Mouse (Mus musculus) midbrain, embryonic 13.5 days (tissue): Measurements from ENCODE around the gene Nexn. TPM values are rescaled to one million over a fixed set of nuclear protein-coding genes. Genes with fewer than 3 reads are reported as not detected.

Experiments used
- ATAC-seq: fragments of 200-750 bp; cut with Nextera tagmentation; 2 replicates; pipeline ENCODE4 v1.8.0; 2017; ENCODE audit warnings: mild to moderate bottlenecking, moderate TSS enrichment, moderate library complexity
- H3K27ac ChIP-seq: fragments of 300-500 bp; sonication (generic); 2 replicates; pipeline ENCODE4 v1.5.1; 2015; ENCODE audit warnings: inconsistent platforms, mild to moderate bottlenecking, moderate library complexity
- H3K27me3 ChIP-seq: fragments of 300-500 bp; sonication (generic); 2 replicates; pipeline ENCODE4 v1.6.1; 2015; ENCODE audit warnings: mild to moderate bottlenecking, inconsistent platforms
- H3K36me3 ChIP-seq: fragments of 300-500 bp; sonication (generic); 2 replicates; pipeline ENCODE4 v1.6.1; 2015; ENCODE audit warnings: mild to moderate bottlenecking, inconsistent platforms
- H3K4me1 ChIP-seq: fragments of 300-500 bp; sonication (generic); replicated peaks from 2 replicates; pipeline ENCODE4 v1.6.1; 2015; ENCODE audit warnings: inconsistent platforms
- H3K4me2 ChIP-seq: fragments of 300-500 bp; sonication (generic); replicated peaks from 2 replicates; pipeline ENCODE4 v1.6.1; 2015; ENCODE audit warnings: moderate library complexity, mild to moderate bottlenecking, inconsistent platforms
- H3K4me3 ChIP-seq: fragments of 300-500 bp; sonication (generic); replicated peaks from 2 replicates; pipeline ENCODE4 v1.5.1; 2015; ENCODE audit warnings: mild to moderate bottlenecking, inconsistent platforms
- H3K9ac ChIP-seq: fragments of 300-500 bp; sonication (generic); replicated peaks from 2 replicates; pipeline ENCODE4 v1.6.1; 2015; ENCODE audit warnings: mild to moderate bottlenecking, inconsistent platforms
- H3K9me3 ChIP-seq: fragments of 300-500 bp; sonication (generic); 2 replicates; pipeline ENCODE4 v1.6.1; 2016; ENCODE audit warnings: mild to moderate bottlenecking, inconsistent platforms
- WGBS: fragments of 180-500 bp; shearing (Covaris S2); methylation state at CpG from one replicate; pipeline ENCODE4 v1.1.7; 2015; 5-methylcytosine and 5-hydroxymethylcytosine counted together
- polyA plus RNA-seq: library from polyadenylated mRNA; unstranded; fragments of >200 nt; fragmentation: Nextera tagmentation; extraction: Ambion mirVana; gene quantifications from 2 replicates; pipeline ENCODE4 v1.2.1, GENCODE M21; 2015

The Nexn gene
- polyA plus RNA-seq, 1 experiment from 2014 or later = 2.8 TPM

DNA sequence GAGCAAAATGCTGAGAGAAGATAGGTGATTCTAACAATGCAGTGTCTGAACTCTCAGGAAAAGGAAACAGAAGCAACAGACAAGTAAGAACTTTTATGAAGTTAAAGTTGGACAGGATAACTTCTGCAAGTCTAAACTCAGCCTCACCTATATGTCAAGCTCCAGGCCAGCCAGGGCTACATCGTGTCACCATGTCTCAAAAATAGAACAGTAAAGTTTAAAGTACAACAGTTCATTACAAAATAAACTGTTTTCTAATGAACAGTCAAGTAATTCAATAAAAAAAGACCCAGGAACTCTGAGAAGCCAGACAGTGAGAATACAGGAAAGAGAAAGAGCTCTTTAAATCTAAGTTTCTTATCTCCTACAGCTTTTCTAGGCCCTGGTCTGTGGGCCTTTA lies 15.7 kb downstream of the Nexn start:
- no peaks in the 10 kb centered on the region for H3K27me3 ChIP-seq
- ATAC-seq = no peak
- no peak overlapping the region for H3K9ac ChIP-seq
- no peak overlapping the region for H3K4me2 ChIP-seq
- no peak overlapping the region for H3K27ac ChIP-seq
- 94% methylated on average over 1 of the region's 1 CpGs for WGBS
- H3K4me1 ChIP-seq = no peaks in the 10 kb centered on the region
- no peaks in the 10 kb centered on the region for H3K9me3 ChIP-seq
- no peaks in the 10 kb centered on the region for H3K36me3 ChIP-seq
- no peak overlapping the region for H3K4me3 ChIP-seq

DNA sequence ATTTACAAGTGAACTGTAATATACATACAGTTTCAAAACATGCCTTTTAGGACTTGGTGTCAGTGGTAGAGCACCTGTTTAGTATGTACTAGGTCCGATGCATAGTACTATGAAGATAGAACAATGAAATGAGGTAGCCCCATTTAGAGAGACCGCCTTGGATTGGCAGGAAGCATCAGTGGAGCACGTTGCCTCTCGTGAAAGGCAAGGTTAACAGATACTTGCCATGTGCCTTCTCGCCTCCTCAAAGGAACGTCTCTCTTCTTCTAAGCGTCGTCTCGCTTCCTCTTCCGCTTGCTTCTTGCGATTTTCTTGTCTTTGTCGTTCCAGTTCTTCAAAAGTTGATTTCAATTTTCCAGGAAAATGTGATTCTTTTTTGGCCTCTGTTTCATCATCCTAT lies 18.4 kb downstream of the Nexn start:
- H3K36me3 ChIP-seq = no peaks in the 10 kb centered on the region
- no peaks in the 10 kb centered on the region for H3K27me3 ChIP-seq
- WGBS = 90% methylated on average over 12 of the region's 12 CpGs
- H3K4me1 ChIP-seq = no peaks in the 10 kb centered on the region
- H3K9me3 ChIP-seq = no peaks in the 10 kb centered on the region
- no peak for ATAC-seq
- H3K4me3 ChIP-seq = no peak overlapping the region
- no peak overlapping the region for H3K9ac ChIP-seq
- no peak overlapping the region for H3K27ac ChIP-seq
- no peak overlapping the region for H3K4me2 ChIP-seq

DNA sequence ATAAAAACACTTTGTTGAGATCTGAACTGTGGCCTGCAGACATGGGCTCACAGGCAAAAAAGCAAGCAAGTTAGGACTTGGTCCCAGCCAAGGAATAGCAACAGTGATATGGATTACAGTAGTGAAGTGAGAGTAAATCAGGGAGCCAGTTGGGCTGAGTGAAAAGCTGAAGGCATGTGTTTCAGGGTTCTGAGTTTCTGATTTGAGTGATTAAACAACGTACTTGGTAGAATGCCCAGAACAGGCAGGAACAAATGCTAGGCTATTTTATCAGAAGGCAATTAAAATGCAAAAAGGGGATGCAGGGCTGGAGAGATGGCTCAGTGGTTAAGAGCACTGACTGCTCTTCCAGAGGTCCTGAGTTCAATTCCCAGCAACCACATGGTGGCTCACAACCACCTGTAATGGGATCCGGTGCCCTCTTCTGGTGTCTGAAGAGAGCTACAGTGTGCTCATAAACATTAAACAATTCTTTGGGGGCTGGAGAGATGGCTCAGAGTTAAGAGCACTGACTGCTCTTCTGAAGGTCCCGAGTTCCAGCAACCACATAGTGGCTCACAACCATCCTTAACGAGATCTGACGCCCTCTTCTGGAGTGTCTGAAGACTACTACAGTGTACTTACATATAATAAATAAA lies 20.8 kb downstream of the Nexn start:
- Histone ChIP-seq H3K36me3 (0 out of 2 replicates have a peak, but pooled peaks cover 2% of the 10 kb centered on the region), H3K27ac (no peak overlapping the region), H3K4me2 (no peak overlapping the region), H3K9me3 (no peaks in the 10 kb centered on the region), H3K4me3 (no peak overlapping the region), H3K9ac (no peak overlapping the region), H3K4me1 (no peaks in the 10 kb centered on the region), H3K27me3 (no peaks in the 10 kb centered on the region)
- no peak for ATAC-seq
- WGBS = 81% methylated on average over 5 of the region's 5 CpGs

DNA sequence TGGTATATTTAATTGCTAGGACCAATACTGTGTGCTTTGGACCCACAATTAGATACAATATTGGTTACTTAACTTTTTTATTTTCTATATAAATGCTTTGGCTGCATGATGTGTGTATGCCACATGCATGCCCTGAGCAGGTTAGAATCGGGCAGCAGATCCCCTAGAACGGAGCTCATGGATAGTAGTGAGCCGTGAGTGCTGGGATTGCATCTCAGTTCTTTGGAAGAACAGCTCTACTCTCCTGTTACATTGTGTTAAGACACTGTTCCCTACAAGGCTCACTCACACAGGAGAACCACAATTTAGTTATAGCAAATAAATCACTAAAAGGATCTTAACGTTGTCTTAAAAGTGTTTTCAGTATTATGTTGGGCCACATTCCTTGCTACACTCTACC lies 22.8 kb downstream of the Nexn start:
- ATAC-seq = no peak
- H3K4me3 ChIP-seq = no peak overlapping the region
- WGBS = 81% methylated on average over 4 of the region's 4 CpGs
- H3K9me3 ChIP-seq = no peaks in the 10 kb centered on the region
- H3K9ac ChIP-seq = no peak overlapping the region
- no peak overlapping the region for H3K27ac ChIP-seq
- no peak overlapping the region for H3K4me2 ChIP-seq
- peaks cover 12% of the 10 kb centered on the region for H3K36me3 ChIP-seq
- no peaks in the 10 kb centered on the region for H3K27me3 ChIP-seq
- no peaks in the 10 kb centered on the region for H3K4me1 ChIP-seq

DNA sequence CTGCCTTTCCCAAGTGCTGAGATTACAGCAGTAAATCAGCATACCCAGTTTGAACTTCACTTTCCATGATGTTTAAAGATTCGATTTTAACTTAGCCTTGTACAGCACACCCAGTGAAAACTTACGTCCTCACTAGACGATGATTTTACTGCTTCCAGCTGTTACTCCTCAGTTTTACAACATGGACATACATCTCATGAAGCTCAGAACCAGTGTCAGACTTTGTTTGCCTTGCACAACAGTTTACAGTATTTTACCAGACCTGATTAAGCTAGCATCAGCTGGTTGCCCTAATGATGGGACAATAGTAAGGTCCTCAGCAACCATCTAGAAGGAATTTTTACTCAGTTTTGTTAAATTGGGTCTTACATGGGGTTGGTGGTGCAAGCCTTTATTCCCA lies 25.1 kb downstream of the Nexn start:
- H3K36me3 ChIP-seq = peaks cover 21% of the 10 kb centered on the region
- H3K9ac ChIP-seq = no peak overlapping the region
- H3K27me3 ChIP-seq = no peaks in the 10 kb centered on the region
- no peak overlapping the region for H3K27ac ChIP-seq
- H3K4me3 ChIP-seq = no peak overlapping the region
- no peaks in the 10 kb centered on the region for H3K4me1 ChIP-seq
- ATAC-seq = 0 out of 2 replicates have a peak, but pooled peaks have one; percentile 2
- 89% methylated on average over 3 of the region's 3 CpGs for whole genome bisulfite sequencing
- no peaks in the 10 kb centered on the region for H3K9me3 ChIP-seq
- H3K4me2 ChIP-seq = no peak overlapping the region

DNA sequence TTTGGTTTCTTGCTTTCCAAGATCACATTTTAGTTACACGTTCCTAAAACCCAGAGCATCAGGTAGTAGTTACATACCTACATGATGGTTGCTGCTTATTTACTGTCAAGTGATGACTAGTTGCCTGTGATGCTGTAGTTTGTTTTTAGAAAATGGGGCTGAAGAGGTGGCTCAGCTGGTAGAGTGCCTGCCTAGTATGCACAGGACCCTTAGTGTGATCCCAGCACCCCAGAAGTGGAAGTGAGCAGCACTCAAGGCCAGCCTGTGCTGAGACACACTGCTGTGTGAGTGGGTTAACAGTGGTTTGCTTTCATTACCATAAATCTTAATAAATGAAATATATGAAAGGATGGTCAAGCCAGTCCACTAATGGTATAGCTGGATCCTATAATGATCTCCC lies 26.6 kb downstream of the Nexn start:
- Histone ChIP-seq H3K27ac (no peak overlapping the region), H3K36me3 (peaks cover 28% of the 10 kb centered on the region), H3K9me3 (no peaks in the 10 kb centered on the region), H3K4me1 (no peaks in the 10 kb centered on the region), H3K4me2 (no peak overlapping the region), H3K27me3 (no peaks in the 10 kb centered on the region), H3K4me3 (no peak overlapping the region), H3K9ac (no peak overlapping the region)
- WGBS = 88% methylated on average over 1 of the region's 1 CpGs
- ATAC-seq = no peak

DNA sequence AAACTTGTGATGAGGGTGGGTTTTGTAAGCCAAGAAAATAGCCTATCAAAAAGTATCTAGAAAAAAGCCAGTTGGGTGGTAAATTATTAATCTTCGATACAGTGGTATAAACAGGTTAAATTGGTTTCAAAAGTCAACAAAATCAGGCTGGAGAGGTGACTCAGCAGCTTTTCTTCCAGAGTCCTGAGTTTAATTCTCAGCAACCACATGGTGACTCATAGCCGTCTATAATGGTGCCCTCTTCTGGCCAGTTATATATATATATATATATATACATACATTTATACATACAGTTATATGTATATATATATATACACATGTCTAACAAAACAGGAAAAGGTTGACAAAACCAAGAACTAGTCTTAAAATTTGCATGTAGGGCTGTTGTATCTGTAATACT lies 27.3 kb downstream of the Nexn start:
- no peak for ATAC-seq
- no peaks in the 10 kb centered on the region for H3K27me3 ChIP-seq
- 67% methylated on average over 2 of the region's 2 CpGs for WGBS
- H3K9ac ChIP-seq = no peak overlapping the region
- H3K4me3 ChIP-seq = no peak overlapping the region
- H3K27ac ChIP-seq = no peak overlapping the region
- H3K4me2 ChIP-seq = no peak overlapping the region
- H3K36me3 ChIP-seq = peaks cover 32% of the 10 kb centered on the region
- H3K4me1 ChIP-seq = no peaks in the 10 kb centered on the region
- H3K9me3 ChIP-seq = no peaks in the 10 kb centered on the region

DNA sequence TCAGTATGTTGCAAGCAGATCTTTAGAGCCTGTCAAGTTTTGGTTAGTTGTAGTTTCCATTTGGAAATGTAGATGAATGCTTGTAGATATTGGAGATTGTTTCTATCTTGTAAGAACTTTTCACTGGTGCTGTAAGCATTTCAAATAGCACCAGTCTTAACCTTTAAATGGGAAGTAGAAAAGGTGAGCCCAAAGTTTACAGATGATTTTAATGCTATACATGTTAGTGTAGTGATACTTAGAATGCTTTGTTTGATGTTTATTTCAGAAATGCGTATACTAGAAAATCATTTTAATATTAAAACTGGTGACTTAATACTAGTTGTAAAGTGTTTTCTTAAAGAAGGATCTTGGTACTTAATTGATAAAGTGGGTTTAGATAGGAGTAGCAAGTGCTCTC lies 30.3 kb downstream of the Nexn start:
- no peaks in the 10 kb centered on the region for H3K9me3 ChIP-seq
- no peak overlapping the region for H3K9ac ChIP-seq
- no peak overlapping the region for H3K27ac ChIP-seq
- WGBS = 98% methylated on average over 1 of the region's 1 CpGs
- no peaks in the 10 kb centered on the region for H3K4me1 ChIP-seq
- peaks cover 48% of the 10 kb centered on the region for H3K36me3 ChIP-seq
- ATAC-seq = no peak
- H3K4me2 ChIP-seq = no peak overlapping the region
- H3K27me3 ChIP-seq = no peaks in the 10 kb centered on the region
- H3K4me3 ChIP-seq = no peak overlapping the region

DNA sequence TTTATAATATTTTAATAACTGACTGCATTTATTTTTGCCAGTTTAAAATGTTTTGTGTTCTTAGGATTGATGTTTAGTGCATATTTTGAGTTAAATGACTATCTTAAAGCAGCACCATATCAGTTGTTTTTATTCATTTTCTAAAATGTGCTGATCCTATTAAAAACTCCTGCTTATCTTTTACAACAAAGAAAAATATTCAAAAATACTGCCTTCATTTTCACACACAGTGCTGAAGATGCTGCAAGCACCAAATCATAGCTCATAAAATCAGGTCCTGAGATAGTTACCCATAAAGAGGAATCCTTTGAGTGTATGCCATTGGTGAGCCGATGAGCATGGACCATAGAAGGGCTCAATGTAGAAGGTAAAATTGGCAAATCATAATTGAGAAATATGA lies 30.9 kb downstream of the Nexn start:
- Histone ChIP-seq H3K4me1 (no peaks in the 10 kb centered on the region), H3K27me3 (no peaks in the 10 kb centered on the region), H3K9me3 (no peaks in the 10 kb centered on the region), H3K36me3 (peaks cover 49% of the 10 kb centered on the region), H3K27ac (no peak overlapping the region), H3K4me3 (no peak overlapping the region), H3K9ac (no peak overlapping the region), H3K4me2 (no peak overlapping the region)
- 98% methylated on average over 1 of the region's 1 CpGs for WGBS
- no peak for ATAC-seq

DNA sequence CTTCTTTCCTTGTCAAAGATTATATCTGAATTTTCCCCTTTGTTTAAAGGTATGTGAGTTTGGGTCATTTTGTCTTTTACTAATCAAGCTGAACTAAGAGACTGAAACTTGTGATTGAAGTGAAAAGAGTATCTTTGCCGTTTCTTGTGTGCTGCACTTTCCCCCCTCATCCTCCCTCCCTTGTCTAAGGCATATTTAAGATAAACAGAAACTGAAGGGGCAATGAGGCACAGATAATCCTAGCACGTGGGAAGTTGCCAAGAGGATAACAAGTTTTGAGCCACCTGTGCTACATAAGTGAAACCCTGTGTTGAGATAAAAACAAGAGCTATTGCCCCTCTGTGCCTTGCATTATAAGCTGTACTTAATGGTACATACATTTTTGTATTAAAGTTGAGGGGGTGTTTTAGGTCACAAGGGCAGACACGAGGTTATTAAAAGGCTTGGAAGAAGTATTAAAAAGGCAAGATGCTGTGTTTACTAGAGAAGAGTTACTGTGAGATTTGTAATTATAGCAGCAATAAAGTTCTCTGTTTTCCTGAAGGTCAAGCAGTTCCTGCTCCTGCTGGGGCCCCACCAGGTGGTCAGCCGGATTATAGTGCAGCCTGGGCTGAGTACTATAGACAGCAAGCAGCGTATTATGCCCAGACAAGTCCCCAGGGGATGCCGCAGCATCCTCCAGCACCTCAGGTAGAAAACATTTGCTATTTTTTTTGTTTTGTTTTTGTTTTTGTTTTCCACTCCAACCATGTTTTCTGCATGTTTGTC lies 34.6 kb downstream of the Nexn start:
- Histone ChIP-seq H3K4me3 (no peak overlapping the region), H3K27ac (0 out of 2 replicates have a peak overlapping the region, but pooled peaks have one; percentile 9), H3K9me3 (no peaks in the 10 kb centered on the region), H3K9ac (no peak overlapping the region), H3K4me1 (no peaks in the 10 kb centered on the region), H3K4me2 (no peak overlapping the region), H3K36me3 (peaks cover 61% of the 10 kb centered on the region), H3K27me3 (no peaks in the 10 kb centered on the region)
- 56% methylated on average over 6 of the region's 6 CpGs for WGBS
- ATAC-seq = no peak

DNA sequence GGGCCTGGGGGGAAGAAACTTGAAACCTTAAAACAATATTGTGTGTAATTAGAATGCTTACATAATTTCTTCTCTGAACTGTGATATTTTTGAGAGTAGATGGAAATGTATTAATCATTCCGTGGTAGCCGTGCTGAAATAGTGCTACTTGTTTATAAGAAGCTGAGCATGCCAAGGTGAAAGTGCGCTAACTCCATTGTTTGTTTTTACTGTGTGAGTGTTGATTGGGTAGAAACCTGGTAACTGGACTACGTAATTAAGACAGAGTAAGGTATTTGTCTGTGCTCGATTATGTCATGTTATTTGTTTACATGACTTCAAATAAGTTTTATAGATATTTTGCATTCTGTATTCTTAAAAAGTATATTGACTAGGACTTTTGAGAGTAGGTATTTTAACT lies 36.9 kb downstream of the Nexn start:
- Histone ChIP-seq H3K4me2 (no peak overlapping the region), H3K4me3 (no peak overlapping the region), H3K9me3 (no peaks in the 10 kb centered on the region), H3K27me3 (no peaks in the 10 kb centered on the region), H3K36me3 (peaks cover 73% of the 10 kb centered on the region), H3K4me1 (no peaks in the 10 kb centered on the region), H3K27ac (no peak overlapping the region), H3K9ac (no peak overlapping the region)
- WGBS = 96% methylated on average over 5 of the region's 5 CpGs
- no peak for ATAC-seq

DNA sequence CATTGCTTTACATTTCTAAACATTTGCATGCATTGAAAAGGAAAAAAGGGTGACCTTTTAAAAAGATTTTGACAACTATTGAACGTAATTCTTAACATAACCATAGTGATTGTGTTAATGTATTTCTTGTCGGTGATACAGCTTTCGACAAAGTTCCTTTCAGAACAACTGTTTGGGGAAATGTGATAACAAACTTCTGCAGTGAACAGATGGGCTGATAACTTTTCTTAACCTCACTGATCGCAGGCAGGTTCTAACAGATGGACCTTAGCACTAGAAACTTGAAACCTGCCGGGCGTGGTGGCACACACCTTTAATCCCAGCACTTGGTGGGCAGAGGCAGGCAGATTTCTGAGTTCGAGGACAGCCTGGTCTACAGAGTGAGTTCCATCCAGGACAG lies 37.3 kb downstream of the Nexn start:
- 96% methylated on average over 7 of the region's 7 CpGs for WGBS
- H3K36me3 ChIP-seq = peaks cover 76% of the 10 kb centered on the region

More for the DNA sequence above, 37.3 kb downstream of the Nexn start:
- no peak for ATAC-seq
- Histone ChIP-seq H3K9ac (no peak overlapping the region), H3K9me3 (no peaks in the 10 kb centered on the region), H3K27me3 (no peaks in the 10 kb centered on the region), H3K4me3 (no peak overlapping the region), H3K27ac (no peak overlapping the region), H3K4me2 (no peak overlapping the region), H3K4me1 (no peaks in the 10 kb centered on the region)
